Mouse (Mus musculus): ENCODE measurements around the gene Dus1l. TPM values are rescaled to one million over a fixed set of nuclear protein-coding genes. Genes with fewer than 3 reads are reported as not detected.

Dus1l gene
- total and polyA plus RNA-seq, 3 experiments: 98.7 to 155 (median 120) TPM

DNA sequence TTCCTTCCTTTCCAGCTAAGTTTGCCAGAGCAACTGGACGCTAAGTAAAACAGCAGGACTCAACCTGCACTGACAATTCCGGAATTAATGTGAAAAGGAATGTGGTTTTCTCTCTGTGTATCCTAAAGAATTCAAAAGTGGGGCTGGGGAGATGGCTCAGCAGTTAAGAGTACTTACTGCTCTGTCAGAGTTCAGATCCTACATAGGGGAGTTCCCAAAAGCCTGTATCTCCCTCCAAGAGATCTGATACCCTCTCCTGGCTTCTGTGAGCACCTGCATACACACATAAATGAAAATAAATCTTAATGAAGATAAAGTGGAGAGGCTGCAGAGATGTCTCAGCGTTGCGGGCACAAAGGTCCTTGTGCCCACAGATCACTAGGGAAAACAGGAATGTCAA, 44.6 kb downstream of the Dus1l start:
- H3K4me3 ChIP-seq (replicated peaks in 1 of 3; ENCODE audit: low read depth in 2 of 3, low read length in 2 of 3, poor library complexity in 1 of 3): no peak overlapping the region
- no peaks in the 10 kb centered on the region for H3K4me1 ChIP-seq (ENCODE audit: control insufficient read depth in 1 of 2, insufficient read depth in 2 of 2)
- no peak overlapping the region for H3K4me2 ChIP-seq (ENCODE audit: insufficient read depth, low read depth, poor library complexity, severe bottlenecking)
- no peak for DNase-seq (ENCODE audit: extremely low read depth)
- no peak overlapping the region for H3K27ac ChIP-seq (ENCODE audit: insufficient read depth, low read depth)
- no peaks in the 10 kb centered on the region for H3K9me3 ChIP-seq (replicated peaks; ENCODE audit: low read length)
- dilution Hi-C loops (cut with MboI; ENCODE audit: extremely low pct_ligation_motif_present, extremely low pct_unique_long_range_greater_than_20kb, low sequenced_read_pairs) (no loop called here), in situ Hi-C loops (cut with MboI; ENCODE audit: low pct_ligation_motif_present, low pct_unique_long_range_greater_than_20kb, low sequenced_read_pairs) (no loop called here)
- H3K79me2 ChIP-seq (replicated peaks; ENCODE audit: control insufficient read depth, extremely low read depth, insufficient read depth, poor library complexity, severe bottlenecking): no peaks in the 10 kb centered on the region
- peaks cover 17% of the 10 kb centered on the region for H3K27me3 ChIP-seq (replicated peaks)
- TF ChIP-seq E2F4 (IDR thresholded peaks at IDR 0.05; ENCODE audit: insufficient replicate concordance, low read depth, low read length): no peak
- no peak for TF ChIP-seq PAX5 (IDR thresholded peaks at IDR 0.05; ENCODE audit: low read length)
- TF ChIP-seq MEF2A (IDR thresholded peaks at IDR 0.05; ENCODE audit: borderline replicate concordance, low read depth, low read length): no peak
- no peak for TF ChIP-seq ETS1 (conservative IDR thresholded peaks at IDR 0.05; ENCODE audit: low read depth, low read length)
- H3K9ac ChIP-seq (ENCODE audit: insufficient read depth, low read depth): no peak overlapping the region
- no peaks in the 10 kb centered on the region for H3K36me3 ChIP-seq (replicated peaks in 1 of 2; ENCODE audit: control insufficient read depth in 1 of 2, insufficient read depth in 1 of 2, low read length in 1 of 2)

- H3K4me3 ChIP-seq (replicated peaks in 1 of 3; ENCODE audit: low read depth in 2 of 3, low read length in 2 of 3, poor library complexity in 1 of 3): no peak overlapping the region
- H3K79me2 ChIP-seq (replicated peaks; ENCODE audit: control insufficient read depth, extremely low read depth, insufficient read depth, poor library complexity, severe bottlenecking): no peaks in the 10 kb centered on the region
- no peaks in the 10 kb centered on the region for H3K36me3 ChIP-seq (replicated peaks in 1 of 2; ENCODE audit: control insufficient read depth in 1 of 2, insufficient read depth in 1 of 2, low read length in 1 of 2)
- H3K27me3 ChIP-seq (replicated peaks): peaks cover 31% of the 10 kb centered on the region
- peaks cover 0 to 7% of the 10 kb centered on the region in 2 experiments; a peak in 2 of 4 replicates for H3K4me1 ChIP-seq (ENCODE audit: control insufficient read depth in 1 of 2, insufficient read depth in 2 of 2)
- TF ChIP-seq BHLHE40 (IDR thresholded peaks at IDR 0.05; ENCODE audit: low read depth, low read length): no peak
- TF ChIP-seq KAT2A (IDR thresholded peaks at IDR 0.05; ENCODE audit: insufficient replicate concordance, low read length): no peak
- TF ChIP-seq SIN3A (IDR thresholded peaks at IDR 0.05; ENCODE audit: low read length): no peak
- TF ChIP-seq RAD21 (IDR thresholded peaks at IDR 0.05; ENCODE audit: low read depth, low read length): peak; percentile 65
- peak; percentile 47 for TF ChIP-seq SMC3 (IDR thresholded peaks at IDR 0.05; ENCODE audit: low read depth, low read length)
- no peak for TF ChIP-seq POLR2A (IDR thresholded peaks at IDR 0.05; ENCODE audit: low read depth, low read length)
- no peak for TF ChIP-seq GABPA (IDR thresholded peaks at IDR 0.05; ENCODE audit: insufficient replicate concordance, low read depth, low read length)
- TF ChIP-seq USF1 (IDR thresholded peaks at IDR 0.05; ENCODE audit: low read depth, low read length): no peak
- peak; percentile 61 to 76 for TF ChIP-seq CTCF (conservative IDR thresholded peaks at IDR 0.05 in 1 of 2, IDR thresholded peaks at IDR 0.05 in 1 of 2; ENCODE audit: low read depth in 2 of 2, low read length in 2 of 2)
- no peak for TF ChIP-seq ZNF384 (IDR thresholded peaks at IDR 0.05; ENCODE audit: low read depth, low read length)
- TF ChIP-seq HCFC1 (IDR thresholded peaks at IDR 0.05; ENCODE audit: low read depth, low read length): no peak
- peak; percentile 67 for DNase-seq (ENCODE audit: extremely low read depth)
- in situ Hi-C loops (cut with MboI; ENCODE audit: low pct_ligation_motif_present, low pct_unique_long_range_greater_than_20kb, low sequenced_read_pairs): no loop called here
- dilution Hi-C loops (cut with MboI; ENCODE audit: extremely low pct_ligation_motif_present, extremely low pct_unique_long_range_greater_than_20kb, low sequenced_read_pairs): no loop called here
- H3K4me2 ChIP-seq (ENCODE audit: insufficient read depth, low read depth, poor library complexity, severe bottlenecking): no peak overlapping the region
- H3K9ac ChIP-seq (ENCODE audit: insufficient read depth, low read depth): no peak overlapping the region
- H3K9me3 ChIP-seq (replicated peaks; ENCODE audit: low read length): no peaks in the 10 kb centered on the region
- no peak overlapping the region for H3K27ac ChIP-seq (ENCODE audit: insufficient read depth, low read depth)
Observed at GRCm38 (mm10) chr11:120749430-120749829, 46.8 kb downstream of the Dus1l start.

GRCm38 (mm10) chr11:120747974-120748373, 48.2 kb downstream of the Dus1l start:
- TF ChIP-seq POLR2A (IDR thresholded peaks at IDR 0.05; ENCODE audit: low read depth, low read length) (no peak), NELFE (IDR thresholded peaks at IDR 0.05; ENCODE audit: low read depth, low read length) (no peak), USF1 (IDR thresholded peaks at IDR 0.05; ENCODE audit: low read depth, low read length) (no peak), JUN (IDR thresholded peaks at IDR 0.05; ENCODE audit: insufficient read depth, low read depth, low read length) (no peak)
- dilution Hi-C loops (cut with MboI; ENCODE audit: extremely low pct_ligation_motif_present, extremely low pct_unique_long_range_greater_than_20kb, low sequenced_read_pairs): no loop called here
- peaks cover 3 to 12% of the 10 kb centered on the region in 2 experiments; a peak in 2 of 4 replicates for H3K4me1 ChIP-seq (ENCODE audit: control insufficient read depth in 1 of 2, insufficient read depth in 2 of 2)
- H3K36me3 ChIP-seq (replicated peaks in 1 of 2; ENCODE audit: control insufficient read depth in 1 of 2, insufficient read depth in 1 of 2, low read length in 1 of 2): no peaks in the 10 kb centered on the region
- H3K79me2 ChIP-seq (replicated peaks; ENCODE audit: control insufficient read depth, extremely low read depth, insufficient read depth, poor library complexity, severe bottlenecking): no peaks in the 10 kb centered on the region
- no peak overlapping the region for H3K9ac ChIP-seq (ENCODE audit: insufficient read depth, low read depth)
- DNase-seq (ENCODE audit: extremely low read depth): no peak
- no peak overlapping the region for H3K27ac ChIP-seq (ENCODE audit: insufficient read depth, low read depth)
- no peaks in the 10 kb centered on the region for H3K9me3 ChIP-seq (replicated peaks; ENCODE audit: low read length)
- in situ Hi-C loops (cut with MboI; ENCODE audit: low pct_ligation_motif_present, low pct_unique_long_range_greater_than_20kb, low sequenced_read_pairs): no loop called here
- H3K4me2 ChIP-seq (ENCODE audit: insufficient read depth, low read depth, poor library complexity, severe bottlenecking): no peak overlapping the region
- peaks cover 38% of the 10 kb centered on the region for H3K27me3 ChIP-seq (replicated peaks)
- no peak overlapping the region for H3K4me3 ChIP-seq (replicated peaks in 1 of 3; ENCODE audit: low read depth in 2 of 3, low read length in 2 of 3, poor library complexity in 1 of 3)
